ENCODE assay signal across 19 mouse cellular contexts in the genomic region with DNA sequence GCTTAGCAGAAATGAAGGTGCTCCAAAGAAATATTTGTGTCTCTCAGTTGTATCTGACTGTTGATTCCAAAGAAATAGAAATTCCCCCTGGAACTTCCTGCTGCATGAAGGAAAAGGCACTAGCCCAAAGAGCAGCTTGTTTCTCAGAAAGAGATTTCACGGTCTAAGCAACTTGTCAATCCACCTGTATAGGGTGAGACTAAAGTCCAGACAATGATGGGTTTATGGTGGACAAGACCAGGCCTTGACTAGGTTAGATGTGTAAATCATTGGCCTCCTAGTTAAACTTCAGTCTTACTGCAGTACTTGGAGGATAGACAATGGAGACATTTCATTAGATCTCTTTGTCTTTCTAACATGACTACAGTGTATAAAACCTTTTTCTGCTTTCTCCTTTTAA.
"Had no signal": no experiment of that assay in that cellular context is flagged by ENCODE, and none has a peak within 500 bp of the region (broad histone marks: within the 10 kb centered on the region; RNA-seq: fewer than 3 reads in every experiment).

No protein-coding gene starts in this region.

- H3K4me1 ChIP-seq: intestine, embryonic 15.5 days; limb, embryonic 10.5 days; limb, embryonic 13.5 days; liver, embryonic 13.5 days; neural tube, embryonic 12.5 days; neural tube, embryonic 15.5 days had no signal

- H3K27ac ChIP-seq: intestine, embryonic 15.5 days; layer of hippocampus, adult 2 months; limb, embryonic 10.5 days; limb, embryonic 13.5 days; liver, embryonic 13.5 days; neural tube, embryonic 12.5 days; neural tube, embryonic 15.5 days; stomach, postnatal 0 days had no signal

- ATAC-seq: hindbrain, embryonic 16.5 days; intestine, embryonic 15.5 days had no signal

- DNase-seq: layer of hippocampus, adult 9-11 months; liver, embryonic 13.5 days; lung, adult 2 months; lung, postnatal 14 days; lung, postnatal 4 days; midbrain, embryonic 14.5 days; right cerebral cortex, adult 18-20 months; right cerebral cortex, postnatal 14 days; right cerebral cortex, postnatal 4 days; thymus, postnatal 36 days had no signal

- H3K4me2 ChIP-seq: intestine, embryonic 15.5 days; limb, embryonic 13.5 days; liver, embryonic 13.5 days; midbrain, embryonic 11.5 days; neural tube, embryonic 12.5 days; neural tube, embryonic 15.5 days had no signal

- H3K9me3 ChIP-seq: intestine, embryonic 15.5 days; limb, embryonic 10.5 days; limb, embryonic 13.5 days; liver, embryonic 13.5 days; neural tube, embryonic 12.5 days; neural tube, embryonic 15.5 days had no signal

- H3K9ac ChIP-seq: intestine, embryonic 15.5 days; limb, embryonic 13.5 days; liver, embryonic 13.5 days; neural tube, embryonic 12.5 days; neural tube, embryonic 15.5 days had no signal

- H3K36me3 ChIP-seq: intestine, embryonic 15.5 days; limb, embryonic 10.5 days; limb, embryonic 13.5 days; liver, embryonic 13.5 days; neural tube, embryonic 12.5 days; neural tube, embryonic 15.5 days had no signal

- H3K4me3 ChIP-seq: intestine, embryonic 15.5 days; layer of hippocampus, adult 2 months; limb, embryonic 10.5 days; limb, embryonic 13.5 days; liver, embryonic 13.5 days; neural tube, embryonic 12.5 days; neural tube, embryonic 15.5 days had no signal

- H3K27me3 ChIP-seq: intestine, embryonic 15.5 days; limb, embryonic 13.5 days; liver, embryonic 13.5 days; neural tube, embryonic 12.5 days; neural tube, embryonic 15.5 days had no signal
